Comparison of ENCODE assay signal across 10 mouse cellular contexts in the genomic region with DNA sequence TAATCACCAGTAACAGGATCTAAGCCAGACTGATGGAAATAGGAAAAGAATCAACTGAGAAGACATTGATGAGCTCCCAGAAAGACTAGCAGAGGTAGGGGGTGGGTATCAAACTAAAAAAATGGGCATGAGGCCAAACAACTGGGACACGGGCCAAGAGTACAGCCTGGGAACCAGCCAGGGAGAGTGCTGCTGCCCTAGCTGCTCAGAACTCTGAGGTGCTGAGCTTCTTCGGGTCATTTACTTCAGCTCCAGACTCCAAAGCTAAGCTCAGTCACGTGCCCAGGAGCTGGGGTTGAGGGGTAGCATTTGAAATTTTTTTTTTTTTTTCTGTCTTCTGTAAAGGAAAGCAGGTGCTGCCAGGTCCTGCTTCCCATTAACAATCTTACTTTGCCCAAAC. TPM values are rescaled to one million over a fixed set of nuclear protein-coding genes. Genes with fewer than 3 reads are reported as not detected.
DNase-seq lines count a peak whose midpoint lies in the region; ATAC-seq and TF ChIP-seq lines count a peak whose summit lies in the region.
"Had no signal": no experiment of that assay in that cellular context is flagged by ENCODE, and none has a peak within 500 bp of the region (broad histone marks: within the 10 kb centered on the region; RNA-seq: fewer than 3 reads in every experiment).

No protein-coding gene starts in this region.

- no peak overlapping the region for H3K9ac ChIP-seq in forebrain, embryonic 16.5 days (replicated peaks; ENCODE audit: low read depth, low read length)
- H3K9ac ChIP-seq in forebrain, embryonic 13.5 days = no peak overlapping the region
- no peak overlapping the region for H3K9ac ChIP-seq in lung, postnatal 0 days (replicated peaks; ENCODE audit: low read depth)
- no peak overlapping the region for H3K9ac ChIP-seq in intestine, embryonic 16.5 days (ENCODE audit: low read depth, low read length)
- H3K9ac ChIP-seq in liver, embryonic 16.5 days (ENCODE audit: low read depth, low read length) = no peak overlapping the region
- H3K9ac ChIP-seq: embryonic facial prominence, embryonic 13.5 days; liver, embryonic 13.5 days had no signal

- 21% methylated on average over 3 of the region's 3 CpGs for WGBS in forebrain, embryonic 16.5 days
- 37% methylated on average over 3 of the region's 3 CpGs for WGBS in forebrain, embryonic 13.5 days
- WGBS in lung, postnatal 0 days = 22% methylated on average over 3 of the region's 3 CpGs
- 47% methylated on average over 3 of the region's 3 CpGs for WGBS in intestine, embryonic 16.5 days
- 38% methylated on average over 3 of the region's 3 CpGs for WGBS in liver, embryonic 16.5 days (ENCODE audit: insufficient replicate concordance)

- TF ChIP-seq EP300 in lung, postnatal 0 days (IDR thresholded peaks at IDR 0.05) = no peak

- TF ChIP-seq CTCF in lung, postnatal 0 days (IDR thresholded peaks at IDR 0.05) = no peak

- H3K4me1 ChIP-seq in forebrain, embryonic 16.5 days (replicated peaks; ENCODE audit: control insufficient read depth, insufficient read depth, low read length) = 0 out of 2 replicates have a peak, but pooled peaks cover 3% of the 10 kb centered on the region
- peaks cover 7% of the 10 kb centered on the region; the same call in 1 of the 2 replicates for H3K4me1 ChIP-seq in forebrain, embryonic 13.5 days
- no peaks in the 10 kb centered on the region for H3K4me1 ChIP-seq in lung, postnatal 0 days (ENCODE audit: insufficient read depth, low read depth, low read length)
- no peaks in the 10 kb centered on the region for H3K4me1 ChIP-seq in intestine, embryonic 16.5 days (ENCODE audit: control insufficient read depth, insufficient read depth, low read length)
- H3K4me1 ChIP-seq in liver, embryonic 16.5 days (ENCODE audit: control insufficient read depth, low read depth, low read length) = no peaks in the 10 kb centered on the region

- no peaks in the 10 kb centered on the region for H3K36me3 ChIP-seq in forebrain, embryonic 16.5 days (ENCODE audit: control insufficient read depth, insufficient read depth)
- no peaks in the 10 kb centered on the region for H3K36me3 ChIP-seq in forebrain, embryonic 13.5 days (ENCODE audit: poor library complexity, severe bottlenecking)
- H3K36me3 ChIP-seq in lung, postnatal 0 days (ENCODE audit: insufficient read depth, low read length) = no peaks in the 10 kb centered on the region
- no peaks in the 10 kb centered on the region for H3K36me3 ChIP-seq in intestine, embryonic 16.5 days (ENCODE audit: control insufficient read depth, insufficient read depth, low read length)
- no peaks in the 10 kb centered on the region for H3K36me3 ChIP-seq in liver, embryonic 16.5 days (ENCODE audit: control insufficient read depth, insufficient read depth)
- H3K36me3 ChIP-seq: embryonic facial prominence, embryonic 13.5 days; liver, embryonic 13.5 days had no signal

- peaks cover 23% of the 10 kb centered on the region for H3K9me3 ChIP-seq in forebrain, embryonic 16.5 days (ENCODE audit: control insufficient read depth, low read length)
- H3K9me3 ChIP-seq in forebrain, embryonic 13.5 days (replicated peaks) = peaks cover 29% of the 10 kb centered on the region
- H3K9me3 ChIP-seq in lung, postnatal 0 days (ENCODE audit: low read length) = no peaks in the 10 kb centered on the region
- peaks cover 10% of the 10 kb centered on the region for H3K9me3 ChIP-seq in intestine, embryonic 16.5 days (ENCODE audit: control insufficient read depth, low read length)
- H3K9me3 ChIP-seq in liver, embryonic 16.5 days (replicated peaks; ENCODE audit: control insufficient read depth, low read length) = no peaks in the 10 kb centered on the region

- peak; percentile 36 to 41 for DNase-seq in lung, postnatal 4 days
- DNase-seq in lung, postnatal 0 days (ENCODE audit: low spot score) = no peak
- no peak for DNase-seq in T-cell, adult 2 months (ENCODE audit: low spot score)
- DNase-seq in urinary bladder, postnatal 25 days (ENCODE audit: low spot score) = no peak
- DNase-seq: liver, embryonic 13.5 days had no signal

- H3K27me3 ChIP-seq in forebrain, embryonic 16.5 days (replicated peaks; ENCODE audit: control insufficient read depth, insufficient read depth, low read length) = no peaks in the 10 kb centered on the region
- H3K27me3 ChIP-seq in forebrain, embryonic 13.5 days = no peaks in the 10 kb centered on the region
- H3K27me3 ChIP-seq in lung, postnatal 0 days (replicated peaks; ENCODE audit: insufficient read depth, low read length) = no peaks in the 10 kb centered on the region
- H3K27me3 ChIP-seq in intestine, embryonic 16.5 days (replicated peaks; ENCODE audit: control insufficient read depth, insufficient read depth, low read length) = no peaks in the 10 kb centered on the region
- no peaks in the 10 kb centered on the region for H3K27me3 ChIP-seq in liver, embryonic 16.5 days (ENCODE audit: control insufficient read depth, insufficient read depth, low read depth, low read length)
- H3K27me3 ChIP-seq: embryonic facial prominence, embryonic 13.5 days; liver, embryonic 13.5 days had no signal

- no peak overlapping the region for H3K4me2 ChIP-seq in forebrain, embryonic 16.5 days (ENCODE audit: low read length)
- no peak overlapping the region for H3K4me2 ChIP-seq in forebrain, embryonic 13.5 days
- H3K4me2 ChIP-seq in lung, postnatal 0 days (replicated peaks; ENCODE audit: low read depth, low read length) = no peak overlapping the region
- no peak overlapping the region for H3K4me2 ChIP-seq in intestine, embryonic 16.5 days (ENCODE audit: low read depth, low read length)
- H3K4me2 ChIP-seq in liver, embryonic 16.5 days (ENCODE audit: low read depth, low read length) = no peak overlapping the region
- H3K4me2 ChIP-seq: embryonic facial prominence, embryonic 13.5 days; liver, embryonic 13.5 days had no signal

- H3K27ac ChIP-seq in forebrain, embryonic 16.5 days (ENCODE audit: low read length) = no peak overlapping the region
- H3K27ac ChIP-seq in forebrain, embryonic 13.5 days = no peak overlapping the region
- H3K27ac ChIP-seq in lung, postnatal 0 days (ENCODE audit: low read length) = no peak overlapping the region
- no peak overlapping the region for H3K27ac ChIP-seq in intestine, embryonic 16.5 days (ENCODE audit: low read length)
- no peak overlapping the region for H3K27ac ChIP-seq in liver, embryonic 16.5 days (ENCODE audit: low read length)
- H3K27ac ChIP-seq: embryonic facial prominence, embryonic 13.5 days; liver, embryonic 13.5 days had no signal

- no peak overlapping the region for H3K4me3 ChIP-seq in forebrain, embryonic 16.5 days (replicated peaks; ENCODE audit: low read length)
- H3K4me3 ChIP-seq in forebrain, embryonic 13.5 days = no peak overlapping the region
- no peak overlapping the region for H3K4me3 ChIP-seq in lung, postnatal 0 days (ENCODE audit: low read depth, low read length)
- no peak overlapping the region for H3K4me3 ChIP-seq in intestine, embryonic 16.5 days (ENCODE audit: low read length)
- H3K4me3 ChIP-seq in liver, embryonic 16.5 days (ENCODE audit: low read depth, low read length) = no peak overlapping the region
- H3K4me3 ChIP-seq: embryonic facial prominence, embryonic 13.5 days; liver, embryonic 13.5 days had no signal

- peak; percentile 54 for ATAC-seq in forebrain, embryonic 16.5 days
- ATAC-seq in forebrain, embryonic 13.5 days = no peak
- ATAC-seq in lung, postnatal 0 days = no peak
- ATAC-seq in intestine, embryonic 16.5 days = peak; percentile 53; the same call in 1 of the 2 replicates
- ATAC-seq in liver, embryonic 16.5 days (ENCODE audit: low read depth) = peak; percentile 53; the same call in 1 of the 2 replicates

RNA-seq across cellular contexts. Expression of a gene that starts 10.1 kb away (rescaled TPM):
- polyA plus RNA-seq in forebrain, embryonic 16.5 days (2015; fragmentation: Nextera tagmentation; extraction: Ambion mirVana) = 70.1 and 70.2 TPM in 2 replicates
- polyA plus RNA-seq in forebrain, embryonic 13.5 days (2015; fragmentation: Nextera tagmentation; extraction: Ambion mirVana) = 65.4 and 67.4 TPM in 2 replicates
- polyA plus RNA-seq in lung, postnatal 0 days (2015; fragmentation: Nextera tagmentation; extraction: Ambion mirVana) = 29.6 and 33.0 TPM in 2 replicates
- 38.4 and 39.1 TPM in 2 replicates for polyA plus RNA-seq in intestine, embryonic 16.5 days (2015; fragmentation: Nextera tagmentation; extraction: Ambion mirVana)
- polyA plus RNA-seq in liver, embryonic 16.5 days (2015; fragmentation: Nextera tagmentation; extraction: Ambion mirVana) = 17.3 and 17.9 TPM in 2 replicates

RNA-seq across cellular contexts. Expression of a gene that starts 52.5 kb away (rescaled TPM):
- polyA plus RNA-seq in forebrain, embryonic 16.5 days (2015; fragmentation: Nextera tagmentation; extraction: Ambion mirVana) = 0.66 and 1.4 TPM in 2 replicates
- 1.1 TPM in 2 replicates for polyA plus RNA-seq in forebrain, embryonic 13.5 days (2015; fragmentation: Nextera tagmentation; extraction: Ambion mirVana)
- 0.24 and 0.69 TPM in 2 replicates for polyA plus RNA-seq in lung, postnatal 0 days (2015; fragmentation: Nextera tagmentation; extraction: Ambion mirVana)
- 1.2 and 1.8 TPM in 2 replicates for polyA plus RNA-seq in intestine, embryonic 16.5 days (2015; fragmentation: Nextera tagmentation; extraction: Ambion mirVana)
- 0.09 and 0.19 TPM in 2 replicates for polyA plus RNA-seq in liver, embryonic 16.5 days (2015; fragmentation: Nextera tagmentation; extraction: Ambion mirVana)

Comparison
In these comparisons a context has a peak if more than half of its experiments do, and no peak if none do; other contexts are left out.
1. ATAC-seq: peak in forebrain, embryonic 16.5 days (single experiment), intestine, embryonic 16.5 days (single experiment) and liver, embryonic 16.5 days (single experiment); none in forebrain, embryonic 13.5 days (single experiment) and lung, postnatal 0 days (single experiment).
2. DNase-seq: peak in lung, postnatal 4 days (2 of 2); none in lung, postnatal 0 days (single experiment), T-cell, adult 2 months (single experiment) and urinary bladder, postnatal 25 days (single experiment).